Mouse (Mus musculus): ENCODE data around the gene Nodal.

- TF ChIP-seq CTCF (IDR thresholded peaks at IDR 0.05; ENCODE audit: borderline replicate concordance, extremely low read depth, insufficient read depth, insufficient read length) (no peak), POLR2A (IDR thresholded peaks at IDR 0.05; ENCODE audit: borderline replicate concordance, extremely low read depth, insufficient read depth, insufficient read length, poor library complexity, severe bottlenecking) (no peak)
These were observed 10.2 kb downstream of the Nodal start for GRCm38 (mm10) chr10:61427951-61428350.

Data from brain, embryonic 14.5 days (tissue).